Mouse (Mus musculus) MEL (cell line): ENCODE measurements around the gene Hs6st3. TPM values are rescaled to one million over a fixed set of nuclear protein-coding genes. Genes with fewer than 3 reads are reported as not detected.

Source experiments
- DNase-seq: peaks from one replicate; pipeline ENCODE4 v3.0.0; 2011; ENCODE audit warnings: low read depth, low spot score
- H3K27ac ChIP-seq: 2 replicates; pipeline ENCODE4 v1.5.1; 2012; ENCODE audit warnings: low read depth, mild to moderate bottlenecking, control low read depth, low read length, moderate library complexity; ENCODE audit not compliant: control insufficient read depth
- H3K27me3 ChIP-seq, 2 experiments: fragments of 150-350 bp in 1 of 2; sonication (generic) in 1 of 2; 2 replicates each; pipeline ENCODE4 v1.6.1; 2012; ENCODE audit warnings: low read length in 2 of 2, mild to moderate bottlenecking in 2 of 2, improper control_type of control experiment in 1 of 2, moderate library complexity in 1 of 2; ENCODE audit not compliant: insufficient read depth in 2 of 2, control insufficient read depth in 1 of 2
- H3K36me3 ChIP-seq, 2 experiments: 2 replicates each; pipeline ENCODE4 v1.6.1; 2012 to 2014; ENCODE audit warnings: low read length in 2 of 2, improper control_type of control experiment in 1 of 2, inconsistent platforms in 1 of 2, mild to moderate bottlenecking in 1 of 2; ENCODE audit not compliant: insufficient read depth in 2 of 2, control insufficient read depth in 1 of 2
- H3K4me1 ChIP-seq, 2 experiments: fragments of 150-350 bp in 1 of 2; sonication (generic) in 1 of 2; 2 replicates each; pipeline ENCODE4 v1.6.1; 2012; ENCODE audit warnings: low read length in 2 of 2, improper control_type of control experiment in 1 of 2, mild to moderate bottlenecking in 1 of 2; ENCODE audit not compliant: insufficient read depth in 2 of 2, control insufficient read depth in 1 of 2
- H3K4me3 ChIP-seq, 2 experiments: fragments of 150-350 bp in 1 of 2; sonication (generic) in 1 of 2; 2 replicates each; pipeline ENCODE4 v1.5.1; 2012; ENCODE audit warnings: low read depth in 2 of 2, low read length in 2 of 2, mild to moderate bottlenecking in 2 of 2, moderate library complexity in 2 of 2, control low read depth in 1 of 2, improper control_type of control experiment in 1 of 2; ENCODE audit not compliant: control insufficient read depth in 1 of 2, insufficient read depth in 1 of 2
- H3K79me2 ChIP-seq: 2 replicates; pipeline ENCODE4 v1.6.1; 2012; ENCODE audit warnings: mild to moderate bottlenecking, low read length, moderate library complexity; ENCODE audit not compliant: control insufficient read depth, poor library complexity, insufficient read depth
- H3K9ac ChIP-seq: 2 replicates; pipeline ENCODE4 v1.6.1; 2012; ENCODE audit warnings: low read depth, mild to moderate bottlenecking, control low read depth, low read length, moderate library complexity; ENCODE audit not compliant: control insufficient read depth, poor library complexity, severe bottlenecking
- H3K9me3 ChIP-seq: fragments of 150-350 bp; sonication (generic); replicated peaks from 2 replicates; pipeline ENCODE4 v1.6.1; 2012; ENCODE audit warnings: mild to moderate bottlenecking, low read length, improper control_type of control experiment, moderate library complexity; ENCODE audit not compliant: insufficient read depth
- CHD1 ChIP-seq: IDR thresholded peaks from 2 replicates; pipeline ENCODE4 v1.6.1; 2012; ENCODE audit warnings: low read depth, mild to moderate bottlenecking, inconsistent platforms, low read length, improper control_type of control experiment
- CTCF ChIP-seq, 3 experiments: IDR thresholded peaks in 2 of 3; conservative IDR thresholded peaks in 1 of 3; 2 replicates each; pipeline ENCODE4 v1.5.1; 2011 to 2012; ENCODE audit warnings: low read length in 3 of 3, low read depth in 2 of 3, mild to moderate bottlenecking in 2 of 3, improper control_type of control experiment in 1 of 3, inconsistent platforms in 1 of 3, mixed read lengths in 1 of 3, moderate library complexity in 1 of 3; ENCODE audit not compliant: control insufficient read depth in 1 of 3, insufficient read depth in 1 of 3, poor library complexity in 1 of 3, severe bottlenecking in 1 of 3
- E2F4 ChIP-seq: IDR thresholded peaks from 2 replicates; pipeline ENCODE4 v1.6.1; 2011; ENCODE audit warnings: low read depth, low read length, improper control_type of control experiment, borderline replicate concordance
- ETS1 ChIP-seq: IDR thresholded peaks from 2 replicates; pipeline ENCODE4 v1.6.1; 2012; ENCODE audit warnings: low read depth, mild to moderate bottlenecking, inconsistent platforms, low read length, improper control_type of control experiment, moderate library complexity
- GATA1 ChIP-seq: IDR thresholded peaks from 2 replicates; pipeline ENCODE4 v1.6.1; 2011; ENCODE audit warnings: low read depth, low read length, improper control_type of control experiment
- JUND ChIP-seq: IDR thresholded peaks from 2 replicates; pipeline ENCODE4 v1.6.1; 2011; ENCODE audit warnings: low read depth, mild to moderate bottlenecking, improper control_type of control experiment, low read length
- MEF2A ChIP-seq: IDR thresholded peaks from 2 replicates; pipeline ENCODE4 v1.6.1; 2014; ENCODE audit warnings: low read depth, mild to moderate bottlenecking, inconsistent platforms, low read length, improper control_type of control experiment; ENCODE audit not compliant: poor library complexity, insufficient replicate concordance, severe bottlenecking; ENCODE audit errors: extremely low read depth
- MYC ChIP-seq: IDR thresholded peaks from 2 replicates; pipeline ENCODE4 v1.6.1; 2011; ENCODE audit warnings: low read depth, mild to moderate bottlenecking, low read length, improper control_type of control experiment, moderate library complexity
- NELFE ChIP-seq: IDR thresholded peaks from 2 replicates; pipeline ENCODE4 v1.6.1; 2011; ENCODE audit warnings: low read depth, low read length, improper control_type of control experiment
- POLR2A ChIP-seq, 2 experiments: IDR thresholded peaks; 2 replicates each; pipeline ENCODE4 v1.6.1; 2011 to 2012; ENCODE audit warnings: low read length in 2 of 2, mild to moderate bottlenecking in 2 of 2, control low read depth in 1 of 2, improper control_type of control experiment in 1 of 2, low read depth in 1 of 2, moderate library complexity in 1 of 2; ENCODE audit not compliant: control insufficient read depth in 1 of 2, insufficient read depth in 1 of 2, poor library complexity in 1 of 2
- POLR2AphosphoS5 ChIP-seq: IDR thresholded peaks from 2 replicates; pipeline ENCODE4 v1.6.1; 2012; ENCODE audit warnings: low read depth, borderline replicate concordance, mild to moderate bottlenecking, inconsistent platforms, low read length, moderate library complexity, mixed read lengths
- RAD21 ChIP-seq: IDR thresholded peaks from 2 replicates; pipeline ENCODE4 v1.6.1; 2011; ENCODE audit warnings: mild to moderate bottlenecking, low read depth, low read length, improper control_type of control experiment
- RCOR1 ChIP-seq: IDR thresholded peaks from 2 replicates; pipeline ENCODE4 v1.6.1; 2012; ENCODE audit warnings: low read depth, mild to moderate bottlenecking, inconsistent platforms, low read length, improper control_type of control experiment
- SIN3A ChIP-seq: IDR thresholded peaks from 2 replicates; pipeline ENCODE4 v1.6.1; 2012; ENCODE audit warnings: low read length, improper control_type of control experiment, inconsistent platforms
- SMC3 ChIP-seq: IDR thresholded peaks from 2 replicates; pipeline ENCODE4 v1.6.1; 2011; ENCODE audit warnings: low read depth, low read length, improper control_type of control experiment
- TAL1 ChIP-seq: IDR thresholded peaks from 2 replicates; pipeline ENCODE4 v1.6.1; 2012; ENCODE audit warnings: mild to moderate bottlenecking, inconsistent platforms, low read length, moderate library complexity, mixed read lengths
- TBP ChIP-seq: IDR thresholded peaks from 2 replicates; pipeline ENCODE4 v1.8.0; 2011; ENCODE audit warnings: low read depth, low read length, improper control_type of control experiment
- UBTF ChIP-seq: IDR thresholded peaks from 2 replicates; pipeline ENCODE4 v1.6.1; 2012; ENCODE audit warnings: low read depth, mild to moderate bottlenecking, inconsistent platforms, low read length, improper control_type of control experiment, moderate library complexity, borderline replicate concordance; ENCODE audit not compliant: insufficient read depth
- USF1 ChIP-seq: IDR thresholded peaks from 2 replicates; pipeline ENCODE4 v1.6.1; 2014; ENCODE audit warnings: low read depth, mild to moderate bottlenecking, inconsistent platforms, low read length, improper control_type of control experiment, moderate library complexity
- ZKSCAN1 ChIP-seq: IDR thresholded peaks from 2 replicates; pipeline ENCODE4 v1.6.1; 2012; ENCODE audit warnings: low read depth, mild to moderate bottlenecking, inconsistent platforms, low read length, improper control_type of control experiment, moderate library complexity
- ZNF384 ChIP-seq: IDR thresholded peaks from 2 replicates; pipeline ENCODE4 v1.6.1; 2012; ENCODE audit warnings: low read depth, mild to moderate bottlenecking, inconsistent platforms, low read length, improper control_type of control experiment
- polyA plus RNA-seq, 2 experiments: library from polyadenylated mRNA; stranded (reverse) in 1 of 2; unstranded in 1 of 2; fragments of >175 nt in 1 of 2; fragments of >200 nt in 1 of 2; gene quantifications; 2 replicates each; pipeline versions ENCODE4 v1.2.1 to v1.2.4; 2012; ENCODE audit warnings: low replicate concordance in 2 of 2, low read depth in 1 of 2; ENCODE audit not compliant: insufficient read length in 2 of 2, insufficient read depth in 1 of 2, missing spikeins in 1 of 2
- total RNA-seq: library from RNA; depleted of rRNA; stranded (reverse); fragments of 300-350 nt; gene quantifications from 2 replicates; pipeline ENCODE4 v1.2.3, GENCODE M21; 2012

Hs6st3 gene
- total and polyA plus RNA-seq, 3 experiments: not detected

DNA sequence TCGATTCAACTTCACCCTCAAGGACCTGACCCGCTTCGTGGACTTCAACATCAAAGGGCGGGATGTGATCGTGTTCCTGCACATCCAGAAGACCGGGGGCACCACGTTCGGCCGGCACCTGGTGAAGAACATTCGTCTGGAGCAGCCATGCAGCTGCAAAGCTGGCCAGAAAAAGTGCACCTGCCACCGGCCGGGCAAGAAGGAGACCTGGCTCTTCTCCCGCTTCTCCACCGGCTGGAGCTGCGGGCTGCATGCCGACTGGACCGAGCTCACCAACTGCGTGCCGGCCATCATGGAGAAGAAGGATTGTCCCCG, 602 bp downstream of the Hs6st3 start:
- Histone ChIP-seq H3K4me3 (no peak overlapping the region), H3K79me2 (no peaks in the 10 kb centered on the region), H3K9me3 (no peaks in the 10 kb centered on the region), H3K27ac (no peak overlapping the region), H3K27me3 (no peaks in the 10 kb centered on the region), H3K36me3 (no peaks in the 10 kb centered on the region), H3K9ac (no peak overlapping the region), H3K4me1 (no peaks in the 10 kb centered on the region)
- no peak for DNase-seq
- no peak for TF ChIP-seq TAL1
- TF ChIP-seq RAD21: no peak
- TF ChIP-seq ZNF384: no peak
- TF ChIP-seq E2F4: no peak
- no peak for TF ChIP-seq POLR2A (IDR thresholded peaks at IDR 0.05; ENCODE audit: control insufficient read depth in 1 of 2, insufficient read depth in 1 of 2, low read depth in 1 of 2, low read length in 2 of 2, poor library complexity in 1 of 2)
- TF ChIP-seq GATA1: no peak
- no peak for TF ChIP-seq TBP
- no peak for TF ChIP-seq SMC3
- no peak for TF ChIP-seq UBTF
- TF ChIP-seq MYC: no peak
- no peak for TF ChIP-seq POLR2AphosphoS5
- TF ChIP-seq USF1: no peak
- no peak for TF ChIP-seq CHD1

DNA sequence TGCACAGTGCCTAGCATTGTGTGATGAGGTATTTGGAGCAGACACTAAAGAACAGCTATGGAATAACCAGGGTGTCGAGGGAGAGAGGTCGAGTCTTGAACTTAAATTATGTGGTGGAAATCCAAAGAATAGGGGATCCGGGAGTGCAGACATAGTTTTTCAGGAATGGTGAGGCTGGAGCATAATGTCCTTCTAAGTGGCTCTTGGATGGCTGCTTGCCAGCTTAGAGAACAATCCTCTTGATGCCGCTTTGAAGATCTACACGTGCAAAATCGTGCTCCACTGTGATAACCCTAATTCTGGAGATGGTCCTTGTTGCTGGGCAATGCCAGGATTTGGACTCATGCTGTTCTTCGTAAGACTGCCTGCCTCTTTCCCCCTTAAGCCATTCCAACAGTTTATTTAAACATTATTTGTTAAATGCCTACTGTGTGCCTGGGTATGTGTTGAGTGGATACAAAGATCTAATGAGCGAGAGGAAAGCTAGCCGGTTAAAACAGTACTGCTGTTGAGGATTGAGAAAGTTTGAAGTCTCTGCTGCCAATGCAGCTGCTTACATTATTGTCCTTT, 1.3 kb downstream of the Hs6st3 start:
- Histone ChIP-seq H3K27ac (no peak overlapping the region), H3K4me3 (no peak overlapping the region), H3K4me1 (no peaks in the 10 kb centered on the region), H3K27me3 (no peaks in the 10 kb centered on the region), H3K9me3 (no peaks in the 10 kb centered on the region), H3K79me2 (no peaks in the 10 kb centered on the region), H3K36me3 (no peaks in the 10 kb centered on the region), H3K9ac (no peak overlapping the region)
- TF ChIP-seq SIN3A (no peak), ETS1 (no peak), CTCF (IDR thresholded peaks at IDR 0.05 in 2 of 3, conservative IDR thresholded peaks at IDR 0.05 in 1 of 3; ENCODE audit: control insufficient read depth in 1 of 3, insufficient read depth in 1 of 3, low read depth in 2 of 3, low read length in 3 of 3, poor library complexity in 1 of 3, severe bottlenecking in 1 of 3) (no peak), NELFE (no peak), ZKSCAN1 (no peak), JUND (no peak), RCOR1 (no peak), MEF2A (no peak)
- DNase-seq: no peak
